Mouse (Mus musculus) heart, adult 2 months (tissue): Measurements from ENCODE around the gene Hat1.

Source experiments
- CTCF ChIP-seq: fragments of 200-600 bp; IDR thresholded peaks from 2 replicates; pipeline ENCODE4 v1.8.1; 2022; ENCODE audit warnings: antibody characterized with exemption, mild to moderate bottlenecking, moderate library complexity
- EP300 ChIP-seq: fragments of 200-500 bp; IDR thresholded peaks from 2 replicates; pipeline ENCODE4 v1.6.1; 2011; ENCODE audit warnings: low read depth, low read length, control low read depth; ENCODE audit not compliant: insufficient read depth
- POLR2A ChIP-seq: fragments of 200-500 bp; IDR thresholded peaks from 2 replicates; pipeline ENCODE4 v1.6.1; 2011; ENCODE audit warnings: mild to moderate bottlenecking, low read depth, low read length, control low read depth; ENCODE audit not compliant: insufficient read depth

- TF ChIP-seq CTCF (no peak), POLR2A (no peak), EP300 (no peak)
Measured at GRCm38 (mm10) chr2:71358347-71358746, 30.4 kb upstream of the Hat1 start.
